Mouse (Mus musculus): ENCODE measurements around the gene Rps2.

GRCm38 (mm10) chr17:24717943-24718342 lies at the start of gene Rps2, which contains the start of gene Rnf151:
- TF ChIP-seq POLR2A (IDR thresholded peaks at IDR 0.05; ENCODE audit: control insufficient read depth, low read depth, low read length) (peak; percentile 84; the same call in 1 of the 2 replicates), CTCF (IDR thresholded peaks at IDR 0.05; ENCODE audit: control insufficient read depth, insufficient read depth, insufficient replicate concordance, low read depth, low read length) (no peak)

Data from testis, adult 2 months (tissue).